Mouse (Mus musculus) right cerebral cortex, postnatal 10 days (tissue): ENCODE measurements around the gene Snrpc.

Experiments used
- DNase-seq, 2 experiments: peaks; one replicate each; pipeline ENCODE4 v3.0.0; 2021; ENCODE audit warnings: low spot score in 2 of 2

The Snrpc gene

DNA sequence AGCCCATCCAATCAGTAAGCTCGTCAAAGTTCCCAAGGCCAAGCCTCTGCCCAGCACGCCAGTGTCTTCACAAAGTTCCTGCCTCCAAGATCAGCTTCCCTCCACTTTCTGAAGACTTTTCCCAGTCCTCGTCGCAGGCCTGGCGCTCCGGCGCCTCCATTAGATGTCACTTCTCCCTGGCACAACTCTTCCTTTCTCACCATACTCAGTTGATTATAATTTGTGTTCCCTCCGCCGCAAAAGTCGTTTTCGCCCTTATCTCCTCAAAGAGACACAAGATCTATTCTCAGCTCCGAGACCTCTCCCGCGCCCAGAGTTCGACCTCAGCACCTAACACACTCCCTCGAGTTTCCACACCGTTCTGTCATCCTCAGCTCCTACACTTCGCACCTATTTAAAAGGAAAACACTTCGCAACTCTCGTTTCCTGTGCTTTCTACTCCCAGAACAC lies 18.4 kb upstream of the Snrpc start:
- peak; percentile 51 to 55 for DNase-seq

DNA sequence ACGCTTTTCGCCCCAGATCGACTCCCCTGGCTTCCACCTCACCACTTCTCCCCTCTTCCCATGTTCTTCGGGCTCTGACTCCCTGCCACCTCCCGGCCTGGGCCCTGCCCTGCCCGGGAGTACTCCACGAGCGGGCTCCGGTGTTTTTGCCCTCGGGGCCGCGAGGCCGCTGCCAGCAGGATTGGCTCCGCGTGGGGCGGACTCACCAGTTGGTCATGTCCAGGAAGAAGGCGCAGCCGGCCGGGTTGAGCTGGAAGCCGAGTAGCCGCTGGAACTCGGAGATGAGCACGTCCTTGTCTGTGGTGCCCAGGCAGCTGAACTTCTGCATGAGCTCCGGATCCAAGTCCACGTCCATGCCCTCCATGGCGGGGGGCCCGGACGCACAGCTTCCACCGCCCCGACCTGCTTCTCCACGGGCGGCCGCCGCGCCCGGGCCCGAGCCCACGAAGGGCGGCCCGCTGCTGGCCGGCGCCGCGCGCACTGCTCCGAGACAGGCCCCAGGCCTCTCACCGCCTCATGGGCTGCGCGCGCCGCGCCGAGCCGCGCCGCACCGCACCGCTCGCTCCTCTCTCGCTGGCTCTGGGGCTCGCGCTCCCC lies 17.9 kb upstream of the Snrpc start:
- DNase-seq, result peak; percentile 57 to 75

DNA sequence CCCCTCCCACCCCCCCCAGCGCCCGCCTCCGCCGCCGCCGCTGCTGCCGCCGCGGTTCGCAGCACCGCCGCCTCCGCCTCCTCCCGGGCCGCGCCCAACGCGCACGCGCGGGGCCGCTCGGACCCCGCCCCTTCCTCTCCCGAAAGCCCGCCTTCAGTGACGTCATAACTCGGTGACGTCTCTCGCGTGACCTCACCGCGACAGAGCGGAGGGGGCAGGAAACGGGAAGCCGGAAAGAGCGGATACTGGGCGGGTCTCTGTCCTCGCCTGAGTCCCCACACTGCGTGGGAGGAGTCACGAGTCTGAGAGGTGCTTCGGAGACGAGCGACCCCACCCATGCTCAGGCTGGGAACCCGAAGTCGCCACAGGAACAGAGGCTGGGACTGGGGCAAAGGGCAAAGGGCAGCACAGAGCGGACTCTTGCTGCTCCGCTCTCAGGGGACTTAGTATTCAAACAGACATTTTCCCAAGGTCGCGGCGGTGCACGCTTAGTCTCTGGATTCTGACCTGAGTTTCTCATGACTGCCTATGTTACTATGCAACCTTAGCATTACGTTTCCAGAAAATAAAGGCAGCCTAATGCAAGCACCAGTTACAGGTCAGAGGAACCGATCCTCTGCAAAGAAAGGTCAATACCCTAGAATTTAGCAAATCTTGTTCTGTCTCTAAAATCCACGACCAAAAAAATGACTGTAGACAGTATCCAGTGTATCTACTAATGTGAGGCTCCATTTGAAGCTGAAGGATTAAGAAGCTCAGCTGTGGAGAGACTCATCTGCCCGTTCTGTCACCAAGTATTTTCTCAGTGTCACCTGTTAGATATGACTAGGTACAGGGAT lies 17.2 kb upstream of the Snrpc start, which contains the start of gene D17Wsu92e:
D17Wsu92e (minus strand) TSS at position 81 of the 839 bp plus-strand sequence.
- DNase-seq, result peak; percentile 99

DNA sequence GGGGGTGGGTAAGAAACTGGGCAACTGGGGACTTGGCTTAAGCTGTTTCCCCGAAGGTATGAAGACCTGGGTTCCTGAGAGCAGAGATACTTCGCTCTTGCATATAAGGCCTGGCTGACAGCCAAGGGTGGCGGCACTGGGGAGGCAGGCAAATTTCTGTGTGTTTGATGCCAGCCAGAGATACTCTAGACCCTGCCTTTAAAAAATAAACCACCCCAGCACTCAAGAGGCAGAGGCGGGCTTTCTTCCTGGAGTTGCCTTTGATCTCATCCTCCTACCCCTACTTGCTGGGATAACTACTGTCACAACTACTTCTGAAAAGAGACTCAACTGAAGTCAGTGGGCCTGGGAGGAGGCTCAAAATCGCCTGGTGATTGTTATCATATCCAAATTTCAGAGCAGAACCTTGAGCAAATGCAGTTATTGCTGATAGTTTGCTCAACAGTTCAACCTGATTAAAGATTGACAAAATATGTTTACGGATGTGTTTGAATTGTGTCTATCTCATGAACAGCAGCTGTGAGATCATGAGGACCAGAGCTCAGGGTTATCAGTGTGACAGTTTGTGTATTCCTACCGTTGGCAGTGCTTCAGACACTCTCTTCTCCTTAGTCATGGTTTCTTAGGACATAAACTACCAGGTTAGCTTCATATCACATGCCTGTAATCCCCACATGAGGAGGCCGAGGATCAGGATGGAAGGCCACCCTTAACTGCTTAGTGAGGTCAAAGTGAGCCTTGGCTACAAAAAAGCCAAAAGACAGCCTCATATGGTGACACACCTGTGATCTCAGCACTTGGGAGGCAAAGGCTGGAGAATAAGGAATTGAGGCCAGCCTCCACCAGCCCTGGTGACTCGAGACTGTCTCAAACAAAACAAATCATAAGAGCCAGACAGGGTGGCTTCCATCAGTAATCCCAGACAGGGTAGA lies 16.3 kb upstream of the Snrpc start:
- peak; percentile 43 to 58 for DNase-seq

DNA sequence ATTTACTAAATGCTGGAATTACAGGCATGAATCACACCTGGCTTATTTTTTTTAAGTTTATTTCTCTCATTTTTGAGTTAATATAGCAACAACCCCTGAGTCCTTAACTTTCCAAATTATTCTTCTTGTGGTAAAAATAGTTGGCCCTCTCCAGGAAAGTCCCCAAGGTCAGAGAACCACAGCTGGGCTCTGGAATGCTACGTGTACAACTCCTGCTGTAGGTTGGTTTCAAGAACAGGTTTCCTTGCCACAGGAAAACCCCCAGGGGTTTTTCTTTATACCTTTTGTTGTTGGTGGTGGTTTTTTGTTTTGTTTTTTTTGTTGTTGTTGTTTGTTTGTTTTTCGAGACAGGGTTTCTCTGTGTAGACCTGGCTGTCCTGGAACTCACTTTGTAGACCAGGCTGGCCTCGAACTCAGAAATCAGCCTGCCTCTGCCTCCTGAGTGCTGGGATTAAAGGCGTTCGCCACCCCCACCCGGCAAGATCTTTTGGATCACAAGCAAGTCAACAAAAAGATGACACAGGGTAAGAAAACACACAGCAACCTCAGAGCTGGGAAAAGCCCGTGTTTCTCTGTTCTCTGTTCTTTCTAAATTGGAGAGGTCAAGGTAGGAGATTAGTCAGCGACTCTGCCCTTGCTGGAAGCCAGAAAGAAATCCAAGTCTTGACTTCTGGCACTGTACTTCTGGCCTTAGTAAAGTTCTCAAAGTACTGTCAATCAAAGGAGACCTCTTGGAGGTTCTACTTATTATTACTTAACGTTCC lies 14.6 kb upstream of the Snrpc start:
- DNase-seq, result no peak

DNA sequence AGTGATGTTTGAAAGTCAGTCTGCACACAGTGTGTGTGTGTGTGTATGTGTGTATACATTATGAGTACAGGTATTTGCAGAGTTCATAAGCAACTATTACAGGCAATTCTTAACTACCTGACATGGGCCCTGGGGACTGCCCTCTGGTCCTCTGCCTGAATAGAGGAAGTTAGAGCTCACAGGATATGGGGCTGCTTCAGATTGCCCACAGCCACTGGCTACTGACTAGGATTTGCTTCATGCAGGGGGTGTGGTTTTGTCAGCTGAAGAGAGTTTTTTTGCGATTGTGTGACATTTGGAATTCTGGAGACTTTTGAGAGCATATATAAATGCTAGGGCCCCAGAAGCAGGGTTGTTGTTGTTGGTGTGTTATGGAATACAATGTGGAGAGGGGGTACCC lies 13.0 kb upstream of the Snrpc start:
- no peak for DNase-seq

DNA sequence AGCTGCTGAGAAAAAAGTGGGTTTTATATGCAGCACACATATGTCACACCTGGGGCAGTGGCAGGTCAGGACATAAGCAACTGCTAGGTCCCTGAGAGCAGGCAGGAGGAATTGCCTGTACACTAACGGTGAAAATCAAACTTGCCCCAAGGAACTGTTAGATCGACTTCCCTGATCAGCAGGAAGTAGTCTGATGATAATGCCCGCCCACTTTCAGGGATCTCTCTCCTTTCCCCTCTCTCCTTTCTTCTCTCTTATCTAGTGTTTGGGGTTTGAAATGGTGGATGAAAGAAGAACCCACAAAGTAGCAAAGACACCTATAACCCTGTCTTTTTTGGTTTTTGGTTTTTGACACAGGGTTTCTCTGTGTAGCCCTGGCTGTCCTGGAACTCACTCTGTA lies 12.4 kb upstream of the Snrpc start:
- DNase-seq, result no peak

DNA sequence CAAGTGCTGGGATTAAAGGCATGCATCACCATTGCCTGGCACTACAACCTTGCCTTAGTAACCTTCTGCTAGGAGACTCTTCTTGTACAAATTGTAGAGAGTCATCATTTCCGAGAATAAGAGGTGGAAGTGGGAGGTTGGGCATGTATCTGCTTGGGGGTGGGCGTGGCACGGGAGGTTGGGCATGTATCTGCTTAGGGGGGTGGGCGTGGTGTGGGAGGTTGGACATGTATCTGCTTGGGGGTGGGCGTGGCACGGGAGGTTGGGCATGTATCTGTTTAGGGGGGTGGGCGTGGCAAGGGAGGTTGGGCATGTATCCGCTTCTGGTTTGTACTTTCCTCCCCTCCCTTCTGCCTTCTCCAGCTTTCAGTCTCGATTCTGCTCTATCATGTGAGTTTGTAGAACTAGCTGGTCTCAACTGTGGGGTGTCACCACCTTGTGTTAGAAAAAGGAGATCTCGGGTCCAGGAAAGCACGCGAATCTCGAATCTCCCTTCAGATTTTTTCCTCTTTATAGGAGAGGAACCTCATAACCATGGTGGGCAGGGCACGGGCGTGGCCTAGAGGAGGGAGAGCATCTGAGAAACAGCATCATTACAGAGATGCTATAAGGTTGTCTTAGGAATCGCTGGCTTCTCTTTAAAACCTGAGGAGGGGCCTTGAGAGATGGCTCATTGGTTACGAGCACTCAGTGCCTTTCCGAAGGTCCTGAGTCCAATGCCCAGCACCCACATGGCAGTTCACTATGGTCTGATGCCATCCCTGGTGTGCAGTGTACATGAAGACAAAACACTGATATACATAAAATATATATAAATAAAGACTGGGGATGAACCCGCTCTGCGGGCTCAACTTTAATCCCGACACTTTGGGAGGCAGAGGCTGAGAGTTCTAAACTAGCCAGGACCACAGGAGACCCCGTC lies 11.7 kb upstream of the Snrpc start:
- DNase-seq, result peak; percentile 70 to 72

DNA sequence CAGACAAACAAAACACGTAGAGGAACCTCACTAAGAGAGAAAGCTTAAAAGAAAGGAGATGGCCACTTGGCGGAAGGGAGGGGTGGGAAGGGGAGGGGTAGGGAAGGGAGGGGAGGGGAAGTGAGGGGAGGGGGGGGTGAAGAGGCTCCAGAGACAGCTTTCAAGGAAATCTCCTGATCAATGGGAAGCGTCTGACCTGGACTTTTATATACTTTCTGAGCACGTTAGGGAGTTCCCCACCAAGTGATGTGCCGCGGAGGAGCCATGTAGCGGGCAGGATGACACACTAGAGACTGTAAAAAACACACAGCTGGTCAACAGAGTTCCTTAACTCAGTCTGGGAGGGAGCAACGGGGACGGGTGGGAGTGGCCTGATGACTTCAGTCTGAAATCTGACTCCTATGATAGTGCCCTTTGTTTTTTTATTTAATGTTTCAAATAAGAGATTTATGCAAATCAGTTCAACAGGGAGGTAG lies 11.0 kb upstream of the Snrpc start:
- no peak for DNase-seq

DNA sequence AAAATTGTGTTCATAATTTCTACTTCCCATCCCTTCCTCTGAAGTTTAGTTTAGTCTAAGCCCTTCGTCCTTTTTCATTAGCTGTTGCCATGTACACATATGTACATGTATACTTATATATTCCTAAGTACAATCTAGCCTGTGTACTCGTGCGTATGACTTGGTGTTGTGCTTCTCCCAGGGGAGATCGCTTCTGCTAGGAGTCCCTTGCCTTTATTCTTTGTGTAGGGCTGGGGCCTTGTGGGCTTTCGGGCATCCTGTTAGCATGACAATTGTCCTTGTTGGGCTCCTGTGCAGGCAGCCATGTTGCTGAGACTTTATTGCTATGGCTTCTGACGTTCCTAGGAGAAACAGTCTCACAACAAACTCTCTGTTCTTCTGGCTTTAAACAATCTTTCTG lies 10.4 kb upstream of the Snrpc start:
- no peak for DNase-seq

DNA sequence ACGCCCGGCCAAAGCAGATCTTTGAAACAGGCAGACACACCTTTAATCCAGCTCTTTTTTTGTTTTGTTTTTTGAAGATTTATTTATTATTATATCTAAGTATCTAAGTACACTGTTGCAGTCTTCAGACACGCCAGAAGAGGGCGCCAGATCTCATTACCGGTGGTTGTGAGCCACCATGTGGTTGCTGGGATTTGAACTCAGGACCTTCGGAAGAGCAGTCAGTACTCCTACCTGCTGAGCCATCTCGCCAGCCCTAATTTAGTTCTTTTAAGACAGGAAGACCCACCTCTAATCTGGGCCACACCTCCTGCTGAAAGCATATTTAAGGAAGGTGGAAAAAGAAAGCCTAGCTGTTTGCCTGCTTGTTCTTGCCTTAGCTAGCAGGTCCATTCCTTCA lies 7.5 kb upstream of the Snrpc start:
- DNase-seq, result no peak

DNA sequence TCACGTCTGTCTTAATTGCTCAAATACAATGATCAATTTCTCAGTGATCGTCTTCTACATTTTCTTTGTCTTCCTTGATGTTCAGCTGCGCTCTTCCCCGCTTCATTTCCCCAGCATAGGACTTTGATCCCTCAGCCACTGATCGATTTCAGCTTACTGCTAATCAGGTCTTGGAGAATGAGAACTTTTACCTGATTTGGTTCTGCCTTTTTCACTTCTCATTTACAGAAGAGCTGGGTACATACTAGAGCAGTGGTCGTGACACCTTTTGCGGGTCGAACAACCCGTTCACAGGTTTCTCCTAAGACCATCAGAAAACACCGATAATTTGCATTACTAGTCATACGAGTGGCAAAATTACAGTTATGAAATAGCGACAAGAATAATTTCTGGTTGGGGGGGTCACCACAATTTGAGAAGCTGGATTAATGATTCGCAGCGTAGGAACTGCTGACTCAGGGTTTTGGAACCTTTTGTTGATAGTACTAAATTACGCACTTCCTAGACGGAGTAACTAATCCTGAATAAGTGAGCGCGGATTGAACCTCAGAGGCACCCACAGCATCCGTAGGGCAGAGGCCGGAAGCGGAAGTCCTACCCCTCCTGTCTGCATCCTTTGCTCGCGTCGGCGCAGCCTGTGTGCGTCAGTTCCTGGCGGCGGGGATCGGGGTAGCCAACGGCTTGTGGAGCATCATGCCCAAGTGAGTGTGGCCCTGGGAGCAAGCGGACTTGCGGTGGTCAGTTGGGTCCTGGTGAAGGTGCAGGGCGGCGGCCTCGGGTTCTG lies 1.7 kb downstream of the Snrpc start:
- peak; percentile 97 to 98 for DNase-seq

DNA sequence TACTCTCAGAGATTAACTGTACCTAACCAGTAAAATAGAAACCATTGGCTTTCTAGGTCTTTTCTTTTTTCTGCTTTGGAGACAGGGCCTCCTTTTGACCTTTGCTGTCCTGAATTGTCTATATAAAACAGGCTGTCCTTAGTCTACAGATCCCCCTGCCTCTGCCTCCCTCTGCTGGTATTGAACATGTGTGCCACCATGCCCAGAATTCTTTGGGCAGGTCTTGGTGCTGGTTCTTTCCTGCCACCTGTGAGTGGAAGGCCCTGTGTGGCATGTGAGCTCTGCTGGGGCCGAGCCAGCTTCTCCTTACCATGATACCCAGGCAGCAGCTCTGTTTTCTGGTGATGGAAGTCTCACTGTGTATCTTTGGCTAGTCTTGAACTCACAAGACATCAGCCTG lies 10.4 kb downstream of the Snrpc start:
- no peak for DNase-seq

DNA sequence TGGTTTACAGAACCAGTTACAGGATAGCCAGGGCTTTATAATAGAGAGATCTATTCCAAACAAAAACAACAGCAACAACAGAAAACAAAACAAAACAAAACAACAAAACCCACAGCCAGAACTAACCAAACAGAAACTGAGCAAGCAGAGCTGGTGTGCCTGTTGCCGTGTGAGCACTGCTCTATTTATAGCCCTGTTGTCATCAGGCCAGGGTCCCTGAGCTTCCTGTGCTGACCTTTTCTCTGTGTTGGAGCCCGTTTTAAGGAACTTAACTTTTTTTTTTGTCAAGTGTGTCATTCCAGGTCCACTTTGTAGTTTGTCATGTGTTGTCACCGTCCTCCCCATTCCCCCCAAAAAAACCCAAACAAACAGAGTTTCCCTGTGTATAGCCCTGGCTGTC lies 13.1 kb downstream of the Snrpc start:
- no peak for DNase-seq

DNA sequence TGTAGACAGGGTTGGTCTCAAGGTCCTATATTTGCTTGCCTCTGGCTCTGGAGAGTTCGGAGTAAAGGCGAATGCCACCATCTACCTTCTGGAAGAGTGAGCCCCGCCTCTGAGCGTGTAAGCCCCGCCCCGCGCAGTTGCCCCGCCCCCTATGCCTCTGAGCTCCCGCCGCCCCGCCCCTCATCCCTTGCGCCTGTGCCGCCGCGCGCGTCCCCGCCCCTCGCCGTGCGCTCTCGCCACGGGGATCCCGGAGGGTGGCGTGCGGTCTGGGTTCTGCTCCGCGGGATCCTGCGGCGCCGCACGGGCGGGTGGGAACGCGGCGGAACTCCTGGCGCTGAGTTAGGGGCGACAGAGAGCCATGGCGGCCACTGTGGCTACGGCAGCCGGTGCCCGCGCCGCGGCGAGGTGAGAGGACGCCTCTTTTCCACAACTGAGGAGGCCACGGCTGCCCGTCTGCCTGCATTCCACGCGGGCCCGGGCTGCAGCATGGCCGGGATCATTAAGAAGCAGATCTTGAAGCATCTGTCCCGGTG lies 18.4 kb downstream of the Snrpc start, which contains the start of gene Uhrf1bp1:
Uhrf1bp1 (plus strand) TSS at position 177 of the 533 bp plus-strand sequence.
- DNase-seq, result peak; percentile 85 to 90

DNA sequence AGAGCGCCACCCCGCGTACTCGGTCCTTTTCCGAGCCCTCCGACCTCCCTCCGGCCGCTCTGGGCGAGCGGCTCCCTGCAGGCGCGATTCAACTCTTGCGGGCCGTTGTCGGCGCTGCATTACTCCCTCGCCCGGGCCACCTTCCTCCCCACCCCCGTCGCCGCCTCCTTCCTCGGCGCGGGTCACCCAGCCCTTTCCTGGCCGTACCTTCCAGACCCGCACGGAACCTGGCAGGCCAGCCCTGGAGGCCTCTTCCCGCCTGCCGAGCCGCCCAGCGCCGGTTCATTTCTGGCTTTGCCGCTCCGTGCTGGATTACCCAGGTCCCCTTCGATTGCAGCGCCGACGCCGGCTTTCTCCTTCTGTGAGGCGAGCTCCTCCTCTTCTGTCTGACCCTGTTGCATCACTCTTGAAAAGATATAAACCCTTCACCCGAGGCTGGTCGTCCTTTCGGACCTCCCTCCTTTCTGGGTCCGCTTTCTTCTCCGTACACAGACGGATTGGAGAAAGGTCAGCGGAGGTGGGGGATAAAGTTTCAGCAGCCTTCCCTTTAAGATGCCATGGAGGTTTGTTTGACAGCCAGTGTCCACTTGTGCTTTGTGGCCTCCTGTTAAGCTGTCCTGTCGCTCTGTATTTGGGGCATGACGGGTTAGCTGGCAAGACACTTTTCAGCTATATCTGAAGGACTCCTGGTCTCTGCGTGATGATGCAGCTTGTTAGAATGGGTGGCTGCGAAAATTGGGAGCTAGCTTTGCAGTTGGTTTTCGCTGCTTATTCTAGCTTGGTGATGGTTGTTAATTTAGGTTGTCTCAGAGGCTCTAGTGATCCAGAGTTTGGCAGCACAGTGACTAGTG lies 19.1 kb downstream of the Snrpc start:
- peak; percentile 57 to 60 for DNase-seq

DNA sequence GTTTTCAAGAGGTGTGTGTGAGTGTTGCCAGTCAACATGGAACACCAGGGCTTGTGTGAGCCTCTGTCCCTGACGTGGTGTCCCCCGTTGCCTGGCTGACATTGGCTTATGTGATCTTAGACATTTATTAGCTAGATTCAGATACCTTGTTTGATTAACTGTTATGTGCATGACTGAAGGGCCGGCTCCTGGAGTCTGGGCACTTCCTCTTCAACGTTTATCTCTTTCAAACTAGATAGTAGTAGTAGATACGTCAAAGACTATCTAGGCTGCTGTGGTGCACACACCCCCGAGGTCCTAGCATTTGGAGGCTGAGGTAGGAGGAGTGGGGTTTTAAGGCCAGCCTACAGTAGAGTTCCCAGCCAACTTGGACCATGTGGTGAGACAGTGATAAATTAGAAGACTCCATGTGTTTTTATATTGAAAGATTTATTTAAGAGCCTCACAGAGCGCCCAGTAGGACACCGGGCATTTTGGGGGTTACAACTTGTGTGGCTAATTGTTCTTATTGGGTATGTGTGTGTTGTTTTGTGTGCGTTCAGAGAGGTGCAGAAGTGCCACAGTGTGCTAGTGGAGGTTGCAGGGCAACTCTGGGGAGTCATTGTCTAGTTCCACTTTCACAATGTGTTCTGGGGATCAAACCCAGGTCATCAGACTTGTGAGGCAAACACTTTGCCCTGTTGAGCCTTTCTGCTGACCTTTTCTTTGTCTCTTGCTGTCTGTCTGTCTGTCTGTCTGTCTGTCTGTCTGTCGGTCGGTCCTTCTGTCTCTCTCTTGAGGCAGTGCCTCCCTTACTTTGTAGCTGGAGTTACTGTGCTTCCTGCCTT lies 19.9 kb downstream of the Snrpc start:
- DNase-seq, result no peak
